Mouse (Mus musculus): ENCODE data around the gene Spice1. TPM values are rescaled to one million over a fixed set of nuclear protein-coding genes. Genes with fewer than 3 reads are reported as not detected.

Spice1 gene
- total RNA-seq, 1 experiment from 2014 or later: 27.3 TPM

DNA sequence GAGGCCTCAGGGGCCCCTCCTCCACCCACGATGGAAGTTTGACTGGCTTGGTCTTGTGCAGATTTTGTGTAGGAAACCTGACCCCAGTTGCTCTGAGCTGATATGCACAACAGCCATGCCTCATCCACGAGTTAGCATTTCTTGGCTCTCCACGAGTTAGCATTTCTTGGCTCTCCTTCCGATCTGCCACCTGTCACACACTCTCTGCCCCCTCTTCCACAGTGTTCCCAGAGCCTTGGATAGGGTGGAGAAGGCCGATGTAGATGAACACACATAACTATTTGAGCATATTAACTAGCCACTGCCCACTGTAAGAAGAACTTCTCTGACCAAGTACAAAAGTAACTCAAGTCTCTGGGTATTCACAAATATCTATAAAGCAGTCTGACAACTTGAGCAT lies 81.5 kb downstream of the Spice1 start:
- ATAC-seq (replicated peaks in 1 of 2; ENCODE audit: insufficient read depth in 1 of 2, low FRiP score in 2 of 2, low TSS enrichment in 1 of 2, low read depth in 1 of 2, poor library complexity in 2 of 2, severe bottlenecking in 2 of 2): no peak

- ATAC-seq (replicated peaks in 1 of 2; ENCODE audit: insufficient read depth in 1 of 2, low FRiP score in 2 of 2, low TSS enrichment in 1 of 2, low read depth in 1 of 2, poor library complexity in 2 of 2, severe bottlenecking in 2 of 2): no peak
Measured at GRCm38 (mm10) chr16:44430021-44430420, 83.1 kb downstream of the Spice1 start.

DNA sequence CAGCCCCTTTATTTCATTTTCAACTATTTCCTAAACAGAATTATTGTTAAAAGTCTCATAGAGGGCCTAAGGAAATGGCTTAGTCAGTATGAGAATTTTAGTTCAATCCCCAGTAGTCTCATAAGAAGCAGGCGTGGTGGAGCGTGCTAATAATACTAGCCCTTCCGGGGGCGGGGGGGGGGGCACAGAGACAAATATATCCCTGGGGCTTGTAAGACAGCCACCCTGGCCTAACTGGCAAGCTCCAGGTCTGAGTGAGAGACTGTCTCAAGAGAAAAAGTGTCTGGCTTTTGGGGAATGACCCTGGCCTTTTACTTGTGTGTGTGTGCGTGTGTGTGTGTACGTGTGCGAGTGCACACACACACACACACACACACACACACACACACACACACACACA lies 88.0 kb downstream of the Spice1 start:
- ATAC-seq (replicated peaks in 1 of 2; ENCODE audit: insufficient read depth in 1 of 2, low FRiP score in 2 of 2, low TSS enrichment in 1 of 2, low read depth in 1 of 2, poor library complexity in 2 of 2, severe bottlenecking in 2 of 2): no peak

DNA sequence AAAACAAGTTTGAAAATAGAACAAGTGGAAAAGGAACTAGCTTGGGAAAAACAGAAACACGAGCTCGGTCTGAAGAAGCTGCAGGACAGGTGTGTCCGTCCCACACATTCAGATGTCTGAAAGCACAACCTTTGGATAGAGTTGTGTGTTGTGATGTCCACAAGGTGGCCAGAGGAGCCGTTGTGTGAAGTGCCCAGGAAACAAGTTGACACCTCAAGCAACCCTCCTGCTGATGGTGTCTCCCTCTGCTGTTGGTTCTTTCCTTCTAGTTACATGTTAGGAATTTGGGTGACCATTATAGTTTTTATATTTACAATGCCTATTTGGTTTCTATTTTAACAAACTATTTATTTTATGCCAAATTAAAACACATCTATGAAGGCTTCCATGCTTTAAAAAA lies 88.6 kb downstream of the Spice1 start:
- no peak for ATAC-seq (replicated peaks in 1 of 2; ENCODE audit: insufficient read depth in 1 of 2, low FRiP score in 2 of 2, low TSS enrichment in 1 of 2, low read depth in 1 of 2, poor library complexity in 2 of 2, severe bottlenecking in 2 of 2)

Other genes with a start within 250 kb of the Spice1 start
- gene Atp6v1a, start 207.4 kb upstream of the Spice1 start, total RNA-seq (2017): 49.9 and 68.7 TPM in 2 replicates
- 95.1 and 108 TPM in 2 replicates for gene Naa50, start 207.3 kb upstream of the Spice1 start, total RNA-seq (2017)
- gene Usf3, start 173.9 kb upstream of the Spice1 start, total RNA-seq (2017): 13.5 and 16.1 TPM in 2 replicates
- 0.25 TPM in 1 of 2 replicates, not detected in the other for gene Sidt1, start 13.9 kb upstream of the Spice1 start, total RNA-seq (2017)
- gene Cfap44, start 47.7 kb downstream of the Spice1 start, total RNA-seq (2017): not detected in 2 replicates
- gene Boc, start 211.8 kb downstream of the Spice1 start, total RNA-seq (2017): 0.30 and 0.75 TPM in 2 replicates

Data from hematopoietic stem cell, adult 5-6 weeks (primary cell).